Mouse (Mus musculus) neural tube, embryonic 12.5 days (tissue): ENCODE measurements around the gene Cartpt. TPM values are rescaled to one million over a fixed set of nuclear protein-coding genes. Genes with fewer than 3 reads are reported as not detected.
"Not testable (repeated sequence)": the region's sequence is repeated elsewhere in the genome, so short reads cannot be mapped to it uniquely, and the experiment has no call there.

Experiments
- ATAC-seq: fragments of 200-750 bp; cut with Nextera tagmentation; 2 replicates; pipeline ENCODE4 v1.8.0; 2017; ENCODE audit warnings: low read depth, mild to moderate bottlenecking, moderate TSS enrichment, moderate library complexity; ENCODE audit not compliant: low FRiP score
- H3K27ac ChIP-seq: fragments of 300-500 bp; sonication (generic); 2 replicates; pipeline ENCODE4 v1.5.1; 2016
- H3K27me3 ChIP-seq: fragments of 300-500 bp; sonication (generic); replicated peaks from 2 replicates; pipeline ENCODE4 v1.6.1; 2016; ENCODE audit warnings: mild to moderate bottlenecking
- H3K36me3 ChIP-seq: fragments of 300-500 bp; sonication (generic); 2 replicates; pipeline ENCODE4 v1.6.1; 2016; ENCODE audit warnings: mild to moderate bottlenecking
- H3K4me1 ChIP-seq: fragments of 300-500 bp; sonication (generic); 2 replicates; pipeline ENCODE4 v1.6.1; 2016
- H3K4me2 ChIP-seq: fragments of 300-500 bp; sonication (generic); replicated peaks from 2 replicates; pipeline ENCODE4 v1.6.1; 2016; ENCODE audit warnings: mild to moderate bottlenecking
- H3K4me3 ChIP-seq: fragments of 300-500 bp; sonication (generic); 2 replicates; pipeline ENCODE4 v1.5.1; 2016
- H3K9ac ChIP-seq: fragments of 300-500 bp; sonication (generic); 2 replicates; pipeline ENCODE4 v1.6.1; 2016; ENCODE audit warnings: mild to moderate bottlenecking
- H3K9me3 ChIP-seq: fragments of 300-500 bp; sonication (generic); 2 replicates; pipeline ENCODE4 v1.6.1; 2016; ENCODE audit warnings: mild to moderate bottlenecking
- WGBS: fragments of 180-500 bp; shearing (Covaris S2); methylation state at CpG from one replicate; pipeline ENCODE4 v1.1.7; 2016; 5-methylcytosine and 5-hydroxymethylcytosine counted together
- polyA plus RNA-seq: library from polyadenylated mRNA; unstranded; fragments of >200 nt; fragmentation: Nextera tagmentation; extraction: Ambion mirVana; gene quantifications from 2 replicates; pipeline ENCODE4 v1.2.1, GENCODE M21; 2016

Gene Cartpt
- polyA plus RNA-seq, 1 experiment from 2014 or later, result 31.3 TPM

- peak overlapping the region; percentile 45; the same call in 1 of the 2 replicates for H3K9ac ChIP-seq
- peak; percentile 41 for ATAC-seq
- H3K27me3 ChIP-seq, result peaks cover 31% of the 10 kb centered on the region
- peak overlapping the region; percentile 68 for H3K4me2 ChIP-seq
- WGBS, result 6% methylated on average over 38 of the region's 38 CpGs
- H3K9me3 ChIP-seq, result no peaks in the 10 kb centered on the region
- peaks cover 12% of the 10 kb centered on the region for H3K4me1 ChIP-seq
- H3K36me3 ChIP-seq, result no peaks in the 10 kb centered on the region
- no peak overlapping the region for H3K27ac ChIP-seq
- peak overlapping the region; percentile 39 for H3K4me3 ChIP-seq
These were observed 978 bp downstream of the Cartpt start for GRCm38 (mm10) chr13:99899670-99900556.

GRCm38 (mm10) chr13:99898816-99899215, 2.1 kb downstream of the Cartpt start:
- Histone ChIP-seq H3K36me3 (no peaks in the 10 kb centered on the region), H3K27ac (no peak overlapping the region), H3K9me3 (no peaks in the 10 kb centered on the region), H3K4me2 (0 out of 2 replicates have a peak overlapping the region, but pooled peaks have one; percentile 9), H3K4me1 (peaks cover 12% of the 10 kb centered on the region), H3K4me3 (no peak overlapping the region), H3K9ac (no peak overlapping the region), H3K27me3 (peaks cover 31% of the 10 kb centered on the region)
- no peak for ATAC-seq
- 23% methylated on average over 14 of the region's 14 CpGs for WGBS

GRCm38 (mm10) chr13:99885636-99886035, 15.3 kb downstream of the Cartpt start:
- Histone ChIP-seq H3K4me2 (no peak overlapping the region), H3K27ac (no peak overlapping the region), H3K36me3 (no peaks in the 10 kb centered on the region), H3K4me3 (no peak overlapping the region), H3K27me3 (no peaks in the 10 kb centered on the region), H3K4me1 (no peaks in the 10 kb centered on the region), H3K9me3 (no peaks in the 10 kb centered on the region), H3K9ac (no peak overlapping the region)
- WGBS, result 78% methylated on average over 6 of the region's 6 CpGs
- no peak for ATAC-seq

GRCm38 (mm10) chr13:99881774-99882173, 19.1 kb downstream of the Cartpt start:
- H3K4me3 ChIP-seq, H3K36me3 ChIP-seq, H3K9me3 ChIP-seq, H3K4me1 ChIP-seq, H3K9ac ChIP-seq, H3K27ac ChIP-seq, ATAC-seq, H3K4me2 ChIP-seq, H3K27me3 ChIP-seq: not testable (repeated sequence)
- 79% methylated on average over 8 of the region's 8 CpGs for WGBS

- no peak for ATAC-seq
- Histone ChIP-seq H3K9me3 (no peaks in the 10 kb centered on the region), H3K36me3 (no peaks in the 10 kb centered on the region), H3K4me2 (no peak overlapping the region), H3K4me3 (no peak overlapping the region), H3K27me3 (no peaks in the 10 kb centered on the region), H3K27ac (no peak overlapping the region), H3K9ac (no peak overlapping the region), H3K4me1 (no peaks in the 10 kb centered on the region)
- 69% methylated on average over 10 of the region's 10 CpGs for WGBS
These were observed 21.2 kb downstream of the Cartpt start for GRCm38 (mm10) chr13:99879696-99880095.

GRCm38 (mm10) chr13:99872059-99872458, 28.8 kb downstream of the Cartpt start:
- WGBS, result 83% methylated on average over 1 of the region's 1 CpGs
- Histone ChIP-seq H3K9me3 (0 out of 2 replicates have a peak, but pooled peaks cover 8% of the 10 kb centered on the region), H3K4me3 (no peak overlapping the region), H3K27me3 (no peaks in the 10 kb centered on the region), H3K4me2 (no peak overlapping the region), H3K9ac (no peak overlapping the region), H3K36me3 (no peaks in the 10 kb centered on the region), H3K4me1 (no peaks in the 10 kb centered on the region), H3K27ac (no peak overlapping the region)
- ATAC-seq, result no peak

GRCm38 (mm10) chr13:99868438-99868837, 32.5 kb downstream of the Cartpt start:
- H3K27ac ChIP-seq, result no peak overlapping the region
- H3K4me1 ChIP-seq, result no peaks in the 10 kb centered on the region
- H3K4me3 ChIP-seq, result no peak overlapping the region
- H3K9me3 ChIP-seq, result 0 out of 2 replicates have a peak, but pooled peaks cover 8% of the 10 kb centered on the region
- no peaks in the 10 kb centered on the region for H3K27me3 ChIP-seq
- 94% methylated on average over 6 of the region's 6 CpGs for WGBS
- H3K4me2 ChIP-seq, result no peak overlapping the region
- ATAC-seq, result no peak
- no peak overlapping the region for H3K9ac ChIP-seq
- no peaks in the 10 kb centered on the region for H3K36me3 ChIP-seq

- Histone ChIP-seq H3K9me3 (0 out of 2 replicates have a peak, but pooled peaks cover 8% of the 10 kb centered on the region), H3K36me3 (no peaks in the 10 kb centered on the region), H3K27ac (no peak overlapping the region), H3K27me3 (no peaks in the 10 kb centered on the region), H3K9ac (no peak overlapping the region), H3K4me3 (no peak overlapping the region), H3K4me1 (no peaks in the 10 kb centered on the region), H3K4me2 (no peak overlapping the region)
- no peak for ATAC-seq
- 82% methylated on average over 5 of the region's 5 CpGs for WGBS
These were observed 36.6 kb downstream of the Cartpt start for GRCm38 (mm10) chr13:99864331-99864730.

- no peak overlapping the region for H3K9ac ChIP-seq
- no peaks in the 10 kb centered on the region for H3K9me3 ChIP-seq
- H3K4me1 ChIP-seq, result no peaks in the 10 kb centered on the region
- no peaks in the 10 kb centered on the region for H3K27me3 ChIP-seq
- 91% methylated on average over 3 of the region's 3 CpGs for WGBS
- no peak overlapping the region for H3K4me3 ChIP-seq
- no peak overlapping the region for H3K4me2 ChIP-seq
- H3K27ac ChIP-seq, result no peak overlapping the region
- no peaks in the 10 kb centered on the region for H3K36me3 ChIP-seq
- no peak for ATAC-seq
These were observed 40.2 kb downstream of the Cartpt start for GRCm38 (mm10) chr13:99860670-99861069.

- ATAC-seq, result 0 out of 2 replicates have a peak, but pooled peaks have one; percentile 29
- Histone ChIP-seq H3K4me1 (no peaks in the 10 kb centered on the region), H3K9ac (no peak overlapping the region), H3K27me3 (no peaks in the 10 kb centered on the region), H3K4me2 (no peak overlapping the region), H3K9me3 (no peaks in the 10 kb centered on the region), H3K27ac (no peak overlapping the region), H3K4me3 (no peak overlapping the region), H3K36me3 (no peaks in the 10 kb centered on the region)
- WGBS, result 11% methylated on average over 1 of the region's 1 CpGs
These were observed 41.8 kb downstream of the Cartpt start for GRCm38 (mm10) chr13:99859082-99859481.

- 70% methylated on average over 2 of the region's 2 CpGs for WGBS
- Histone ChIP-seq H3K36me3 (no peaks in the 10 kb centered on the region), H3K4me2 (no peak overlapping the region), H3K27me3 (no peaks in the 10 kb centered on the region), H3K4me1 (no peaks in the 10 kb centered on the region), H3K9me3 (no peaks in the 10 kb centered on the region), H3K27ac (no peak overlapping the region), H3K9ac (no peak overlapping the region), H3K4me3 (no peak overlapping the region)
- ATAC-seq, result no peak
These were observed 43.0 kb downstream of the Cartpt start for GRCm38 (mm10) chr13:99857879-99858278.

GRCm38 (mm10) chr13:99857336-99857735, 43.6 kb downstream of the Cartpt start:
- H3K9ac ChIP-seq, result no peak overlapping the region
- H3K9me3 ChIP-seq, result no peaks in the 10 kb centered on the region
- no peaks in the 10 kb centered on the region for H3K4me1 ChIP-seq
- H3K27me3 ChIP-seq, result no peaks in the 10 kb centered on the region
- no peaks in the 10 kb centered on the region for H3K36me3 ChIP-seq
- H3K4me2 ChIP-seq, result no peak overlapping the region
- no peak overlapping the region for H3K4me3 ChIP-seq
- 87% methylated on average over 9 of the region's 9 CpGs for WGBS
- no peak for ATAC-seq
- H3K27ac ChIP-seq, result no peak overlapping the region

- no peak for ATAC-seq
- Histone ChIP-seq H3K27me3 (no peaks in the 10 kb centered on the region), H3K9ac (no peak overlapping the region), H3K36me3 (no peaks in the 10 kb centered on the region), H3K4me2 (no peak overlapping the region), H3K4me3 (no peak overlapping the region), H3K9me3 (no peaks in the 10 kb centered on the region), H3K4me1 (no peaks in the 10 kb centered on the region), H3K27ac (no peak overlapping the region)
- 89% methylated on average over 5 of the region's 5 CpGs for WGBS
These were observed 45.7 kb downstream of the Cartpt start for GRCm38 (mm10) chr13:99855229-99855628.
